Mouse (Mus musculus) limb, embryonic 14.5 days (tissue): Measurements from ENCODE around the gene AU022252. TPM values are rescaled to one million over a fixed set of nuclear protein-coding genes. Genes with fewer than 3 reads are reported as not detected.

ENCODE experiments used
- ATAC-seq: fragments of 200-750 bp; cut with Nextera tagmentation; 2 replicates; pipeline ENCODE4 v1.8.0; 2017; ENCODE audit warnings: low read depth, moderate number of reproducible peaks, moderate TSS enrichment; ENCODE audit not compliant: low FRiP score
- DNase-seq: peaks from one replicate; pipeline ENCODE4 v3.0.0-alpha.2; 2015; ENCODE audit warnings: low spot score
- H3K27ac ChIP-seq: fragments of 300-500 bp; sonication (generic); replicated peaks from 2 replicates; pipeline ENCODE4 v1.5.1; 2014; ENCODE audit warnings: low read depth, mild to moderate bottlenecking, low read length, moderate library complexity, mixed read lengths
- H3K27me3 ChIP-seq: fragments of 300-500 bp; sonication (generic); 2 replicates; pipeline ENCODE4 v1.6.1; 2014; ENCODE audit warnings: low read length, mixed read lengths; ENCODE audit not compliant: control insufficient read depth, insufficient read depth
- H3K36me3 ChIP-seq: fragments of 300-500 bp; sonication (generic); 2 replicates; pipeline ENCODE4 v1.6.1; 2014; ENCODE audit warnings: mild to moderate bottlenecking, low read length, moderate library complexity, mixed read lengths; ENCODE audit not compliant: control insufficient read depth, insufficient read depth
- H3K4me1 ChIP-seq: fragments of 300-500 bp; sonication (generic); 2 replicates; pipeline ENCODE4 v1.6.1; 2014; ENCODE audit warnings: antibody characterized with exemption, low read length, mixed read lengths; ENCODE audit not compliant: control insufficient read depth, insufficient read depth
- H3K4me2 ChIP-seq: fragments of 300-500 bp; sonication (generic); replicated peaks from 2 replicates; pipeline ENCODE4 v1.6.1; 2014; ENCODE audit warnings: low read depth, mild to moderate bottlenecking, low read length, moderate library complexity; ENCODE audit not compliant: severe bottlenecking
- H3K4me3 ChIP-seq: fragments of 300-500 bp; sonication (generic); replicated peaks from 2 replicates; pipeline ENCODE4 v1.5.1; 2014; ENCODE audit warnings: low read length
- H3K9ac ChIP-seq: fragments of 300-500 bp; sonication (generic); 2 replicates; pipeline ENCODE4 v1.6.1; 2014; ENCODE audit warnings: mild to moderate bottlenecking, low read depth, low read length, moderate library complexity; ENCODE audit not compliant: severe bottlenecking
- H3K9me3 ChIP-seq: fragments of 300-500 bp; sonication (generic); 2 replicates; pipeline ENCODE4 v1.6.1; 2016; ENCODE audit warnings: low read length; ENCODE audit not compliant: control insufficient read depth
- POLR2A ChIP-seq: fragments of 200-500 bp; IDR thresholded peaks from 2 replicates; pipeline ENCODE4 v1.8.0; 2012; ENCODE audit warnings: inconsistent platforms, mild to moderate bottlenecking, moderate library complexity, borderline replicate concordance; ENCODE audit not compliant: insufficient read depth, insufficient read length; ENCODE audit errors: extremely low read depth
- WGBS: fragments of 180-500 bp; shearing (Covaris S2); extraction: QIAGEN DNeasy Blood & Tissue Kit; methylation state at CpG from one replicate; pipeline ENCODE4 v1.1.7; 2014; 5-methylcytosine and 5-hydroxymethylcytosine counted together
- polyA plus RNA-seq, 2 experiments: library from polyadenylated mRNA; depleted of rRNA in 1 of 2; stranded (reverse) in 1 of 2; unstranded in 1 of 2; fragments of >200 nt; fragmentation: Nextera tagmentation in 1 of 2; extraction: Ambion mirVana in 1 of 2; gene quantifications; 2 replicates each; pipeline versions ENCODE4 v1.2.1 to v1.2.3; 2012 to 2014

Gene AU022252
- polyA plus RNA-seq, 2 experiments: 17.2 to 31.9 TPM

DNA sequence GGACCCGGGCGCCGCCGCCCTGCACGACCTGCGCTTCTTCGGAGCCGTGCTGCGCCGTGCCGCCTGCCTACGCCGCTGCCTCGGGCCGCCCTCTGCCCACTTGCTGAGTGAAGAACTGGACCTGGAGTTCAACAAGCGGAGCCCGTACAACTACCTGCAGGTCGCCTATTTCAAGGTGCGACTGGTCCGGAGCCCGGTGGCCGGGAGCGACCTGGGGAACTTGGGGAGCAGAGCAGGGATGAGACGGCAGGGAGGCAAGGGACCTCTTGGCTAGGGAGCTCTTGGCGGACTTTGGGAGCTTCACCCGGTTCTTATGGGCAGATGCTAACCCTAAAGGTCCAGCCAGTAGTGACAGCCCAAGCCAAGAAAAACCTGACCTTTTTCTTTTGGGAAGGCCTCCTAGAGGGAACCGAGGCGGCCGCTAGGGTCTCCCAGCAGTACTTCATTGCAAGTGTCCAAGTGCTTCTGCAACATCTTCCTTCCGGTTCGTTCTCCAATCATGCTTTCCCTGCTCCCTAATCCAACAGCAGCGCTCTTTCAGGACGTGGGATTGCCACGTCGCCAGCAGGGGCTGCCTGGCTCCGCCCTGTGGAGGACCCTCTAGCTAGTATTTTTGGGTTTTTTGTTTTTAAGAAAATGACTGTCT lies 867 bp upstream of the AU022252 start:
- peak; percentile 39 for ATAC-seq

DNA sequence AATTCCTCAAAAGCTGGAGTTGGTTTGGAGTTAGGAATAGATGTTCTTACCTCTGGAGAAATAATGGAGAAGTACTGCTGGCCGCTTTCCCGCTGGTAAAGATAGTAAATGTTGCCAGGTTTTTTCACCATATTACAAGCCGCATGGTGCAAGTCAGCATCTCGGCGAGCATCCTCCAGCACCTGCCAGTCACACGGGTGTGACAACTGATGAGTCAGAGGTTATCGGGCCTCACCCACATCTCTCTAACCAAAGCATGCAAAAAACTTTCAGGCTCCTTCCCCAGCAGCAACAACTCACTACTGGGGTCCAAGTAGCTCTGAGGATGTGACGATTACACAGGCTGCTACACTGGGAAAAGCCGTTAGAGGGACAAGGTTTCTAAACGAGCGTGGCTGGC lies 5.8 kb downstream of the AU022252 start:
- Histone ChIP-seq H3K4me2 (no peak overlapping the region), H3K9ac (no peak overlapping the region), H3K27ac (no peak overlapping the region), H3K4me3 (no peak overlapping the region), H3K27me3 (no peaks in the 10 kb centered on the region), H3K36me3 (peaks cover 49% of the 10 kb centered on the region), H3K9me3 (no peaks in the 10 kb centered on the region), H3K4me1 (peaks cover 3% of the 10 kb centered on the region)
- WGBS: 93% methylated on average over 11 of the region's 11 CpGs
- no peak for ATAC-seq
- no peak for DNase-seq
- TF ChIP-seq POLR2A: no peak

More for the DNA sequence above, 867 bp upstream of the AU022252 start:
- no peak for TF ChIP-seq POLR2A
- Histone ChIP-seq H3K4me3 (peak overlapping the region; percentile 96), H3K27me3 (no peaks in the 10 kb centered on the region), H3K4me2 (peak overlapping the region; percentile 53), H3K36me3 (peaks cover 31% of the 10 kb centered on the region), H3K9ac (peak overlapping the region; percentile 86), H3K9me3 (no peaks in the 10 kb centered on the region), H3K4me1 (peaks cover 8% of the 10 kb centered on the region), H3K27ac (peak overlapping the region; percentile 74)
- under 1% methylated on average over 29 of the region's 36 CpGs for WGBS
- DNase-seq: peak; percentile 87

DNA sequence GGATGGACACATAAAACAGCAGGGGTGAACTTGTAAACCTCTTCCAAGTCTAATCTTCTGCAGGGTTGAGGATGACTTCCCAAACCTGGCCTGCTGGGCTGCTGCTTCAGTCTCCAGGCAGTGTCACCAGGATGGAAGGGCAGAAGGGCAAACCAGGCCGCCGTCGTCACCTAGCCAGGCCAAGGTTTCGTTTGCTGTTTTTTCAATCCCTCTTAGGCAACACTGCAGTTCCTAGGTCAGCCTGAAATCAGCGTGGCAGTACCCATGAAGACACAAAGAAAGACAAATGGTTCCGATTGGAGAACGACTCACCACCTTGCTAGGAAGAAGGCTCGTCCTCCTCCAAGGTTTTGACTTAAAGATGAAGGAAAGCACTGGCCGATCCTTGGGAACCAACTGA lies 6.8 kb downstream of the AU022252 start:
- Histone ChIP-seq H3K4me1 (no peaks in the 10 kb centered on the region), H3K36me3 (peaks cover 49% of the 10 kb centered on the region), H3K9ac (no peak overlapping the region), H3K9me3 (no peaks in the 10 kb centered on the region), H3K4me2 (no peak overlapping the region), H3K27me3 (no peaks in the 10 kb centered on the region), H3K27ac (no peak overlapping the region), H3K4me3 (no peak overlapping the region)
- ATAC-seq (no peak), DNase-seq (no peak)
- TF ChIP-seq POLR2A: no peak
- 92% methylated on average over 9 of the region's 9 CpGs for WGBS

DNA sequence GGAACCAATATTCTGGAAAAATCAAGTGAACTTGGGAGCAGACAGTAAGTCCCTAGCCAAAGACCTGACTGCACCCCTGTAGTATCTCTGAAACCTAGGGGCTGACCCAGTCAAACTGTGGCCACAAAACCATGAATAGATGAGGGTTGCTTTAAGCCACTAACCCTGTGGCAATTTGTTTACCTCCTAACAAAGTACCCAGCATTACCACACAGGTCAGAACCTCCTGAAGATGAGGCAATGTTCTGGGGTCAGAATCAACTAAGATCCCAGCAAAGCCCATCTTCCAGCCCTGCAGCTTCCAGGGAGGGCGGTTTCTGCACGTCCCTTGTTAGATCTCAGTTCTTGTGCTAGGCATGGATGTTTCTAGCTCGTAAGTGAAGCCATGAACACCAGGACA lies 8.0 kb downstream of the AU022252 start:
- 95% methylated on average over 3 of the region's 3 CpGs for WGBS
- H3K4me1 ChIP-seq: no peaks in the 10 kb centered on the region
- H3K9me3 ChIP-seq: no peaks in the 10 kb centered on the region
- peaks cover 46% of the 10 kb centered on the region for H3K36me3 ChIP-seq
- H3K27ac ChIP-seq: no peak overlapping the region
- TF ChIP-seq POLR2A: no peak
- ATAC-seq (no peak), DNase-seq (no peak)
- H3K27me3 ChIP-seq: no peaks in the 10 kb centered on the region
- no peak overlapping the region for H3K9ac ChIP-seq
- H3K4me2 ChIP-seq: no peak overlapping the region
- no peak overlapping the region for H3K4me3 ChIP-seq

DNA sequence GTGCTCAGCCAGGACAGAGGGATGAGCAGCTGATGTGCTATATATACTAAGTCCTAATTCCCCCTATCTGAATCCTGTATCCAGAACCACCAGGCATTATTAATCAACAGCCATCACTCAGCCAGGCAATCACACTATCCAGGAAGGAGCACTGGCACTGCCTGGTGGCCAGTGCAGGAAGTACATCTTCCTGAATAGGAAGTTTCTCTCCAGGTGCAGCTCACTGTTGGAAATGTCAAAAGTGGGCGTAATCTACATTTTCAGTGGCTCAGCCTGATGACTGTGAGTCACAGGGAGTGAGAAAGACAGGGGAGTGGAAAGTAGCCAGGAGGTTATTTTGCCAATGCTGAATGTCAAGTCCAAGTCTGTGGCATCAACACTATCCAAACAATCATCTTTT lies 8.8 kb downstream of the AU022252 start:
- Histone ChIP-seq H3K4me2 (no peak overlapping the region), H3K27me3 (no peaks in the 10 kb centered on the region), H3K27ac (no peak overlapping the region), H3K4me1 (no peaks in the 10 kb centered on the region), H3K9me3 (no peaks in the 10 kb centered on the region), H3K9ac (no peak overlapping the region), H3K36me3 (peaks cover 46% of the 10 kb centered on the region), H3K4me3 (no peak overlapping the region)
- no peak for TF ChIP-seq POLR2A
- DNase-seq: no peak
- WGBS: 87% methylated on average over 1 of the region's 1 CpGs
- no peak for ATAC-seq
